Mouse (Mus musculus) cerebellum, adult 2 months (tissue): ENCODE measurements around the gene Pdzk1ip1. TPM values are rescaled to one million over a fixed set of nuclear protein-coding genes. Genes with fewer than 3 reads are reported as not detected.

ENCODE experiments used
- DNase-seq, 2 experiments: peaks; one replicate each; pipeline ENCODE4 v3.0.0; 2021
- H3K27ac ChIP-seq: fragments of 200-500 bp; 2 replicates; pipeline ENCODE4 v1.5.1; 2012; ENCODE audit warnings: low read length, control low read depth, inconsistent platforms; ENCODE audit not compliant: insufficient read depth
- H3K27me3 ChIP-seq: fragments of 200-500 bp; 2 replicates; pipeline ENCODE4 v1.6.1; 2012; ENCODE audit warnings: inconsistent platforms, mild to moderate bottlenecking, low read length, moderate library complexity; ENCODE audit not compliant: control insufficient read depth, insufficient read depth
- H3K4me1 ChIP-seq: fragments of 200-500 bp; 2 replicates; pipeline ENCODE4 v1.6.1; 2011; ENCODE audit warnings: low read length; ENCODE audit not compliant: control insufficient read depth, insufficient read depth
- H3K4me3 ChIP-seq: fragments of 200-500 bp; replicated peaks from 2 replicates; pipeline ENCODE3; 2011; ENCODE audit warnings: mild to moderate bottlenecking, low read depth, low read length, control low read depth; ENCODE audit not compliant: insufficient read depth
- CTCF ChIP-seq: fragments of 200-500 bp; IDR thresholded peaks from 2 replicates; pipeline ENCODE4 v1.5.1; 2011; ENCODE audit warnings: low read depth, mild to moderate bottlenecking, control low read depth, low read length, moderate library complexity, borderline replicate concordance; ENCODE audit not compliant: insufficient read depth
- POLR2A ChIP-seq: fragments of 200-500 bp; IDR thresholded peaks from 2 replicates; pipeline ENCODE4 v1.6.1; 2011; ENCODE audit warnings: low read length, control low read depth, borderline replicate concordance; ENCODE audit not compliant: insufficient read depth
- WGBS: fragments of 180-500 bp; shearing (Covaris S2); methylation state at CpG from one replicate; pipeline ENCODE4 v1.1.7; 2018; 5-methylcytosine and 5-hydroxymethylcytosine counted together
- polyA plus RNA-seq: library from polyadenylated mRNA; depleted of rRNA; stranded (reverse); fragments of >200 nt; gene quantifications from 2 replicates; pipeline ENCODE4 v1.2.3, GENCODE M21; 2012; rRNA removed

Pdzk1ip1 gene
- polyA plus RNA-seq, 1 experiment, result 0.74 TPM

DNA sequence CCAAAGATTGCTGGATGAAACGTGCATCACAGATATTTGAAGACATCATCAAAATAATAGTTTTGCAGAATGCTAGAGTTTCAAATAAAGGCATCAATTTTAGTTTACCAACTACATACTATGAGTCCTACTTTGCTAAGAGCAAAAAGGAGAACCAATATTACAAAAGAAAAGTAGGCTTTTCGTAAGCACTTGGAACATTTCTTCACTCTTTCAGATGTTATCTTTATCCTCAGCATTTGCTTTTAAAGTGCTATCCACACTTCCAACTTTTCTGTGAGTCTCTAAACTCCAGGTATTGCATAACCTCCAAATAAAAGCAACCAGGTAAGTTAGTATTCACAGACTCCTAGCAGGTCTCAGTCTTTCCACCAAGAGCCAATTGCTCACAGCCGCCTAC lies 31.1 kb downstream of the Pdzk1ip1 start:
- DNase-seq, result no peak
- TF ChIP-seq POLR2A (no peak), CTCF (no peak)
- H3K27ac ChIP-seq, result no peak overlapping the region
- H3K27me3 ChIP-seq, result no peaks in the 10 kb centered on the region
- WGBS, result 81% methylated on average over 3 of the region's 3 CpGs
- H3K4me3 ChIP-seq, result no peak overlapping the region
- no peaks in the 10 kb centered on the region for H3K4me1 ChIP-seq

DNA sequence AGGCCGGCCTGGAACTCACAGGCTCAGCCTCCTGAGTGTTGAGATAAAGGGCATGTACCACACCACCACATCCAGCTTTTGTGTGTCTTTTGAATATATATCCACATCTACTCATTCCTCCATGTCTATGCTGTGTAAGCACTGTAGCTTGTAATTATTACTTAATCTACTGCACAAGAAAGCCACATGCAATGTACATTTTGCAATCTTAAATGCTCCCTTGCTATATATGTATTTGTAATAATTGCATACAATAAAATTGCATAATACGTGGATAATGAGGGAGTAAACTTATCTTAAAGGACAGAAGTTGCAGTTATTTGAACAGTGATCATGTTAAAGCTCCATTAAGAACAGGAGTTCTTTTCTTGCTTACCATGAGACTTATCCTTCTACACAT lies 32.7 kb downstream of the Pdzk1ip1 start:
- Histone ChIP-seq H3K27ac (no peak overlapping the region), H3K27me3 (no peaks in the 10 kb centered on the region), H3K4me1 (no peaks in the 10 kb centered on the region), H3K4me3 (no peak overlapping the region)
- WGBS, result 77% methylated on average over 2 of the region's 2 CpGs
- no peak for TF ChIP-seq CTCF
- TF ChIP-seq POLR2A, result no peak
- no peak for DNase-seq

DNA sequence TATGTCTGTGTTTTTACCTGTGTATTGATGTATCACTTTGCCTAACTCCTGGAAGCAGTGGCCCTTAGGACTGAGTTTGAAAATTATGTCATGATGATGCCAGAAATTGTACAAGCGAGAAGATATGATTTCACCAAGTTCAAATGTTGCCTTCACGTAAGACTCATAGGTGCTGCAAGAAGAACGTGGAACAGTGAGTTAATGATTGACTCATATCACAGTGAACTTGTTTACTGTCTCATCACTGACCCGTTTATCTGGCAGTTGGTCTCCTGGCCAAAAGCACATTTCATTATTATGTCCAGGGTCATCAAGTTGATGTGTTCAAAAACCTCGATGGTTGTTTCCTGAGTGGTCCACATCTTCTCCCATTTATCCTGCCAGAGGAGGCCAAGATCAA lies 33.1 kb downstream of the Pdzk1ip1 start:
- Histone ChIP-seq H3K4me3 (no peak overlapping the region), H3K27ac (no peak overlapping the region), H3K4me1 (no peaks in the 10 kb centered on the region), H3K27me3 (no peaks in the 10 kb centered on the region)
- TF ChIP-seq CTCF (no peak), POLR2A (no peak)
- DNase-seq, result no peak
- WGBS, result 83% methylated on average over 5 of the region's 5 CpGs

DNA sequence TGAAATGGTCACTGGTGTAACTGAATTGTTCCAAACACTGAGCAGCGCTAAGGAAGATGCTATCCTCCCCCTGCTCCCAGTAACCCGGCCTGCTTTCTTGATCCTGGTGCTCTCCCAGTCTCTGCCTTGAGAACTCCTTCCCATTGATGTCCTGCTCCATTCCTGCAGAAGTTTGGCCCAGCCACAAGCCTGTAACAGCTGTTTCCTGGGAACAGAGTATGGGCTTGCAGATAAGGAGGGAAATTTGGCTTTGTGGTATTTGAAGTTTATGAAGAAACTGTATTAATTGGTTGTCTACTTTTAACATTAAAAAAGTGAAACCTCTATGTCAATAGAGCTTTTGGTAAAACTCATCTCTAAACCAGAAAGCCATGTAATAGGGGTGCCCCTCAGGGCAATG lies 35.0 kb downstream of the Pdzk1ip1 start:
- Histone ChIP-seq H3K4me3 (no peak overlapping the region), H3K4me1 (no peaks in the 10 kb centered on the region), H3K27ac (no peak overlapping the region), H3K27me3 (no peaks in the 10 kb centered on the region)
- TF ChIP-seq POLR2A (no peak), CTCF (no peak)
- no peak for DNase-seq
- 63% methylated on average over 2 of the region's 2 CpGs for WGBS

DNA sequence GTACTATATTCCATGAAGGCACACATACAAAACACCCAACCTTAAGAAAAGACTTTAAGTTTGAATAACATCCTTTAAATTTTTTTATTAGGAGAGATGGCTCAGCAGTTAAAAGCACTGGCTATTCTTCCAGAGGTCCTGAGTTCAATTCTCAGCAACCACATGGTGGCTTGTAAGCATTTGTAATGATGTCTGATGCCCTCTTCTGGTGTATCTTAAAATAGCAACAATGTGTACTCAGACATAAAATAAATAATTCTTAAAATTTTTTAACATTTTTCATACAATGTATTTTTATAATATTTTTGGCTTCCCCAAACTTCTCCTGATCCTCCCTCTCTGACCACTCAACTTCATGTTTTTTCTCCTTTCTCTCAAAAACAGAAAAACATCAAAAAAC lies 36.2 kb downstream of the Pdzk1ip1 start:
- Histone ChIP-seq H3K27me3 (no peaks in the 10 kb centered on the region), H3K4me1 (no peaks in the 10 kb centered on the region), H3K4me3 (no peak overlapping the region), H3K27ac (no peak overlapping the region)
- DNase-seq, result no peak
- TF ChIP-seq CTCF, result no peak
- TF ChIP-seq POLR2A, result no peak

DNA sequence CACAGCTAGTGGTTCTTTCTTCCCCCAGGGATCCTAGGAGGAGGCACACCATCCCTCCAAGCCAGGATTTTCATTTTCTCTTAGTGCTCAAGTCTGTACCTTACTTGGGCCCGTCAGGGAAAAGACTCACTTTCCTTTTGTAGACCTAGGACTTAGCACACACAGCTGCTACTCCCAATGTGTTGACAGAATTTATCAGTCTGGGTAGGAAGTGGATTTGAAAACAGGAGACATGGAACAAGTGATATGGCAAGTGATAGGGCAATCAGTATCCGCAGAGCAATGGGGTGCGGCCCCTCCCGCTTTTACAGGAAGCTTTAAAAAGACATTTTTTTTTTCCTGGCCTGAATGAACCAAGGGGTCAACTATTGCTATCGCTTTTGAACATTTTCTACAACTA lies 44.6 kb downstream of the Pdzk1ip1 start:
- Histone ChIP-seq H3K27me3 (no peaks in the 10 kb centered on the region), H3K4me1 (peaks cover 4% of the 10 kb centered on the region; the same call in 1 of the 2 replicates), H3K4me3 (peak overlapping the region; percentile 72), H3K27ac (peak overlapping the region; percentile 92; the same call in 1 of the 2 replicates)
- no peak for TF ChIP-seq POLR2A
- TF ChIP-seq CTCF, result no peak
- 14% methylated on average over 5 of the region's 5 CpGs for WGBS
- DNase-seq, result peak in 1 of 2 experiments; percentile 24

DNA sequence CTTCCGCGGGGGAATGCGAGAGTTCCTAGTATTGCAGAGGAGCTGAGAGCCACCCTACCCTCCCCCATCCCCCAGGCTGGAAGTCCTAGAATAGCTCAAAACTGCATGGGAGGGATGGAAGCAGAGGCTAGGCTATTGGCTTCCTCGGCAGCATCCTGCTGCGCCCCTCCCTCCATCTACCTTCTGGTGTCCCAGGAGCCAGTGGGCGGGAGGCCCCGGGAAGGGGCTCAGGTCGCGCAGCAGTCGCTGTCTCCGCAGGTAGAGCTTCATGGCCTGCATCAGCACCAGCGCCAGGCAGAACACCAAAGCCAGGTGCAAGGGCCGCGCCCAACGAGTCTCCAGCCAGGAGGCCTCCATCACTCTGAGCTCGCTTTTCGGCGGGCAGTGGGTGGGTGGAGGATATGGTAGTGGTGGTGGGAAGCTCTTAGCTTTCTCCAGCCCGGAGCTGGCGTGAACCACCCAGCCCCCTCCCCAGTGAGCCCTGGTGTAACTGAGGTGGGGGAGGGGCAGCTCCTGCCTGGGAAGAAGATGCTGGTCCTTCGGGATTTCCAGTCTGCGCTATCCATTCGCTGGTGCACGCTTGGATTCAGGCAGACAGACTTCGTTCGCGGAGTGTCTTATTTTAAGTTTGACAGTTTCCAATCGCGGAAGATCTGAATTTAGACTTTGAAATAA lies 45.2 kb downstream of the Pdzk1ip1 start, which contains the start of gene Cyp4x1:
Gene Cyp4x1 (minus strand): TSS at position 661 of the 675 bp plus-strand sequence.
- H3K4me1 ChIP-seq, result peaks cover 4% of the 10 kb centered on the region; the same call in 1 of the 2 replicates
- no peaks in the 10 kb centered on the region for H3K27me3 ChIP-seq
- peak; percentile 83 to 85 for DNase-seq
- peak within 1 kb of the TSS; percentile 72 for H3K4me3 ChIP-seq
- under 1% methylated on average over 29 of the region's 29 CpGs for whole genome bisulfite sequencing
- H3K27ac ChIP-seq, result peak within 1 kb of the TSS; percentile 92
- TF ChIP-seq CTCF (no peak), POLR2A (peak; percentile 63; the same call in 1 of the 2 replicates)

DNA sequence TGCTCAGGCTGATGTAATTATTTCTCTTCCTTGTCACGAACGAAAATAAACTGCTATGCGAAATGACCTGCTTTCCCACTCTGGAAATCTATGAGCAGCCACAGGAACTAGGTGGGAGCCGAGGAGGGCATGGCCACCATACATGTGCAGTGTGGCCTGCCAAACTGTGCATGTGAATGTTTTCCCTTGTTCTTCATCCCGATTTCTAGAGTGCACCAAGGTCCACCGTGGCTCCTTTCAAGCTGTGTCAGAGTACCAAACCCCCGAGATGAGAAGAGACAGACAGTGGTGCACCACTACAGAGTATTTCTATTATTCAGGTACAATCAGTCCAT lies 45.8 kb downstream of the Pdzk1ip1 start:
- peaks cover 4% of the 10 kb centered on the region; the same call in 1 of the 2 replicates for H3K4me1 ChIP-seq
- WGBS, result 3% methylated on average over 7 of the region's 7 CpGs
- peak overlapping the region; percentile 72 for H3K4me3 ChIP-seq
- TF ChIP-seq CTCF (no peak), POLR2A (no peak)
- peak overlapping the region; percentile 92 for H3K27ac ChIP-seq
- no peaks in the 10 kb centered on the region for H3K27me3 ChIP-seq
- DNase-seq, result peak in 1 of 2 experiments; percentile 43

Other genes starting within 250 kb of the Pdzk1ip1 start
- 0.10 TPM in 2 replicates for gene Foxd2, start 179.8 kb upstream of the Pdzk1ip1 start, polyA plus RNA-seq
- gene Foxe3, start 162.7 kb upstream of the Pdzk1ip1 start, polyA plus RNA-seq, result not detected in 2 replicates
- gene Cmpk1, start 101.5 kb upstream of the Pdzk1ip1 start, polyA plus RNA-seq, result 42.8 and 48.7 TPM in 2 replicates
- 1.3 and 1.5 TPM in 2 replicates for gene Stil, start 88.5 kb upstream of the Pdzk1ip1 start, polyA plus RNA-seq
- gene Tal1, start 32.3 kb upstream of the Pdzk1ip1 start, polyA plus RNA-seq, result 2.1 and 2.7 TPM in 2 replicates
- 6.6 and 7.4 TPM in 2 replicates for gene Cyp4x1, start 45.6 kb downstream of the Pdzk1ip1 start, polyA plus RNA-seq
- gene Cyp4a29, start 153.4 kb downstream of the Pdzk1ip1 start, polyA plus RNA-seq, result not detected in 2 replicates
- gene Cyp4a12a, start 210.3 kb downstream of the Pdzk1ip1 start, polyA plus RNA-seq, result not detected in 2 replicates